Mouse (Mus musculus): ENCODE data around the gene Gchfr. TPM values are rescaled to one million over a fixed set of nuclear protein-coding genes. Genes with fewer than 3 reads are reported as not detected.

The Gchfr gene
- polyA plus RNA-seq, 1 experiment from 2014 or later = 263 TPM

GRCm38 (mm10) chr2:119197493-119197892, 29.9 kb downstream of the Gchfr start:
- no peak overlapping the region for H3K4me2 ChIP-seq (ENCODE audit: low read depth, low read length)
- peak; percentile 66 for ATAC-seq
- TF ChIP-seq CTCF (IDR thresholded peaks at IDR 0.05; ENCODE audit: low read depth) (no peak), EP300 (IDR thresholded peaks at IDR 0.05; ENCODE audit: low read depth) (no peak)
- no peaks in the 10 kb centered on the region for H3K9me3 ChIP-seq (ENCODE audit: low read length)
- H3K9ac ChIP-seq (replicated peaks) = no peak overlapping the region
- H3K4me1 ChIP-seq (ENCODE audit: insufficient read depth) = no peaks in the 10 kb centered on the region; the same call in 1 of the 2 replicates
- no peaks in the 10 kb centered on the region for H3K36me3 ChIP-seq (replicated peaks; ENCODE audit: insufficient read depth, low read length)
- H3K4me3 ChIP-seq (ENCODE audit: low read depth, low read length) = no peak overlapping the region
- no peak for DNase-seq
- WGBS (ENCODE audit: insufficient replicate concordance) = 58% methylated on average over 1 of the region's 1 CpGs
- H3K27me3 ChIP-seq (ENCODE audit: insufficient read depth, low read length) = no peaks in the 10 kb centered on the region
- H3K27ac ChIP-seq (ENCODE audit: low read depth) = 0 out of 2 replicates have a peak overlapping the region, but pooled peaks have one; percentile 19

DNA sequence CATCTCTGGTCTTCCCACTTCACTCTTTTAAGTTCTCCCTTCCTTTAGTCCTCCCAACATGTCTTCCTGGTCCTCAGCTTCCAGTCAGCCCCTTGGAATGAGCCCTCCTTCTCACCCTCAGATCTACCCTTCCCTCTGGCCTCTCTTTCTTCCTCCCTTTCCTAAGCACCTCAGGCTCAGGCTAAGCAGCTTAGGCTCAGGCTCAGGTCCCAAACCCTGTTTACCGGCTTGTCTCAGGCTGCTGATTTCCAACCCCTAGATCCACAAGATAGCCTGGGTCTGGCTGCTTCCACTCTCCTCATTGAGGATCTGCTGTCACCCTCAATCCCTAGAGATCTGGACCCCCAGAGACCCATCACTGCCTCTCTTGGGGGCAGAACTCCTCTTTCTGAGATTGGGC, 30.5 kb downstream of the Gchfr start:
- no peak for TF ChIP-seq CTCF (IDR thresholded peaks at IDR 0.05; ENCODE audit: low read depth)
- TF ChIP-seq EP300 (IDR thresholded peaks at IDR 0.05; ENCODE audit: low read depth) = no peak
- no peak overlapping the region for H3K9ac ChIP-seq (replicated peaks)
- no peaks in the 10 kb centered on the region for H3K36me3 ChIP-seq (replicated peaks; ENCODE audit: insufficient read depth, low read length)
- H3K9me3 ChIP-seq (ENCODE audit: low read length) = no peaks in the 10 kb centered on the region
- H3K4me1 ChIP-seq (ENCODE audit: insufficient read depth) = no peaks in the 10 kb centered on the region; the same call in 1 of the 2 replicates
- no peak overlapping the region for H3K4me2 ChIP-seq (ENCODE audit: low read depth, low read length)
- 0 out of 2 replicates have a peak overlapping the region, but pooled peaks have one; percentile 19 for H3K27ac ChIP-seq (ENCODE audit: low read depth)
- no peak for ATAC-seq
- H3K27me3 ChIP-seq (ENCODE audit: insufficient read depth, low read length) = no peaks in the 10 kb centered on the region
- DNase-seq = no peak
- WGBS (ENCODE audit: insufficient replicate concordance) = 38% methylated on average over 1 of the region's 1 CpGs
- no peak overlapping the region for H3K4me3 ChIP-seq (ENCODE audit: low read depth, low read length)

GRCm38 (mm10) chr2:119198934-119199333, 31.4 kb downstream of the Gchfr start:
- Histone ChIP-seq H3K9me3 (ENCODE audit: low read length) (no peaks in the 10 kb centered on the region), H3K36me3 (replicated peaks; ENCODE audit: insufficient read depth, low read length) (no peaks in the 10 kb centered on the region), H3K27ac (ENCODE audit: low read depth) (no peak overlapping the region), H3K4me1 (ENCODE audit: insufficient read depth) (no peaks in the 10 kb centered on the region; the same call in 1 of the 2 replicates), H3K4me2 (ENCODE audit: low read depth, low read length) (no peak overlapping the region), H3K9ac (replicated peaks) (no peak overlapping the region), H3K27me3 (ENCODE audit: insufficient read depth, low read length) (no peaks in the 10 kb centered on the region), H3K4me3 (ENCODE audit: low read depth, low read length) (no peak overlapping the region)
- TF ChIP-seq CTCF (IDR thresholded peaks at IDR 0.05; ENCODE audit: low read depth) = no peak
- TF ChIP-seq EP300 (IDR thresholded peaks at IDR 0.05; ENCODE audit: low read depth) = no peak
- 72% methylated on average over 3 of the region's 3 CpGs for WGBS (ENCODE audit: insufficient replicate concordance)
- ATAC-seq (no peak), DNase-seq (no peak)

DNA sequence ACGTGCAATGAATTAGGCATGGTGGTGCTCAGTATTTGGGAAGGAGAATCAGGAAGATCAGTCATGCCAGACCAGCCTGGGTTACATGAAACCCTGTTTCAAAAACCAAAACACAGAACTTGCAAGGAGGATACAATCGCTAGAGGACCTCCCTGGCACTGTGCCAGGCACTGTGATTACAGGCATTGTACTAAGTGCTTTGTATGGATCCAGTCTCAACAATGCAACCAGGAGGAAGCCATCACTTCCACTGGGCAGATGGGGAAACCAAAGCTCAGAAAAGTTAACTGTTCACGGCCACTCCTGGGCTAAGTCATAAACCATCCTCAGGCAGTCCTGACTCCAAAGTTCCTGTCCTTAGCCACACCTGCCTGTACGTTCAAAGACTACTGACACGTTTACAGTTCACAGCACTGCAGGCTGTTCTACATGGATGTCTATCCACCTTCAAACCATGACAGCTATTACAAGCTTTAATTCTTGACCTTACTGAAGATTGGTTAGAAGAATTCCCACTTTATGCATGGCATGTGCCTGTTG, 35.4 kb downstream of the Gchfr start:
- TF ChIP-seq CTCF (IDR thresholded peaks at IDR 0.05; ENCODE audit: low read depth) (no peak), EP300 (IDR thresholded peaks at IDR 0.05; ENCODE audit: low read depth) (no peak)
- H3K36me3 ChIP-seq (replicated peaks; ENCODE audit: insufficient read depth, low read length) = no peaks in the 10 kb centered on the region
- peak; percentile 42 for DNase-seq
- WGBS (ENCODE audit: insufficient replicate concordance) = 59% methylated on average over 5 of the region's 5 CpGs
- H3K27me3 ChIP-seq (ENCODE audit: insufficient read depth, low read length) = no peaks in the 10 kb centered on the region
- no peaks in the 10 kb centered on the region for H3K9me3 ChIP-seq (ENCODE audit: low read length)
- no peak for ATAC-seq
- no peak overlapping the region for H3K9ac ChIP-seq (replicated peaks)
- no peak overlapping the region for H3K27ac ChIP-seq (ENCODE audit: low read depth)
- no peak overlapping the region for H3K4me2 ChIP-seq (ENCODE audit: low read depth, low read length)
- peaks cover 6% of the 10 kb centered on the region for H3K4me1 ChIP-seq (ENCODE audit: insufficient read depth)
- no peak overlapping the region for H3K4me3 ChIP-seq (ENCODE audit: low read depth, low read length)

- peaks cover 6% of the 10 kb centered on the region; the same call in 1 of the 2 replicates for H3K4me1 ChIP-seq (ENCODE audit: insufficient read depth)
- no peak for TF ChIP-seq EP300 (IDR thresholded peaks at IDR 0.05; ENCODE audit: low read depth)
- TF ChIP-seq CTCF (IDR thresholded peaks at IDR 0.05; ENCODE audit: low read depth) = no peak
- no peak for DNase-seq
These were observed 36.4 kb downstream of the Gchfr start for GRCm38 (mm10) chr2:119203871-119204460.

DNA sequence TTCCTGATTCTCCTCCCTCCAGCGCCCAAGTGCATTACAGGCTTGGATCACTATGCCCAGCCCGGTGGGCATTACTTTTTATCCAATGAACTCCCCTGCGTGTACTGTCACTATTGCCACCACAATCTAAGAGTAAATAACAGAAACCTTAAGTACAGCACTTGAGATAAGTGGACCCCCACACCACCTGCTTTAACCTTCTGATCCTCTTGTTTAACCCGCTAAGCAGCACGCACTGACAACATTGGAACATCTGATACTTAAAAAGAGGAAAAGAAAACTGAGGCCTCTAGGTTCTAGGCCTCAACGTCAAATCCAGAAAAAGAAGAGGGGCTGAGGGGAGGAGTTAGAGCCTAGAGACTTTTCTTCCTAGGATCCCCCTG, 40.4 kb downstream of the Gchfr start:
- Histone ChIP-seq H3K27me3 (ENCODE audit: insufficient read depth, low read length) (no peaks in the 10 kb centered on the region), H3K4me3 (ENCODE audit: low read depth, low read length) (peak overlapping the region; percentile 89), H3K27ac (ENCODE audit: low read depth) (peak overlapping the region; percentile 92), H3K9me3 (ENCODE audit: low read length) (no peaks in the 10 kb centered on the region), H3K4me1 (ENCODE audit: insufficient read depth) (peaks cover 14% of the 10 kb centered on the region), H3K36me3 (replicated peaks; ENCODE audit: insufficient read depth, low read length) (peaks cover 22% of the 10 kb centered on the region), H3K4me2 (ENCODE audit: low read depth, low read length) (peak overlapping the region; percentile 72), H3K9ac (replicated peaks) (peak overlapping the region; percentile 75)
- peak; percentile 15 for DNase-seq
- ATAC-seq = no peak
- no peak for TF ChIP-seq CTCF (IDR thresholded peaks at IDR 0.05; ENCODE audit: low read depth)
- no peak for TF ChIP-seq EP300 (IDR thresholded peaks at IDR 0.05; ENCODE audit: low read depth)
- 14% methylated on average over 6 of the region's 6 CpGs for WGBS (ENCODE audit: insufficient replicate concordance)

More at GRCm38 (mm10) chr2:119203871-119204460, 36.4 kb downstream of the Gchfr start:
- H3K27ac ChIP-seq (ENCODE audit: low read depth) = no peak overlapping the region
- H3K4me3 ChIP-seq (ENCODE audit: low read depth, low read length) = no peak overlapping the region
- WGBS (ENCODE audit: insufficient replicate concordance) = 74% methylated on average over 4 of the region's 4 CpGs
- no peaks in the 10 kb centered on the region for H3K36me3 ChIP-seq (replicated peaks; ENCODE audit: insufficient read depth, low read length)
- ATAC-seq = no peak
- H3K9ac ChIP-seq (replicated peaks) = no peak overlapping the region
- H3K4me2 ChIP-seq (ENCODE audit: low read depth, low read length) = no peak overlapping the region
- H3K27me3 ChIP-seq (ENCODE audit: insufficient read depth, low read length) = no peaks in the 10 kb centered on the region
- no peaks in the 10 kb centered on the region for H3K9me3 ChIP-seq (ENCODE audit: low read length)
